Mouse (Mus musculus) liver, postnatal 0 days (tissue): ENCODE results near the gene Spx.

Experiments used
- CTCF ChIP-seq: sonication (generic); IDR thresholded peaks from 2 replicates; pipeline ENCODE4 v1.5.1; 2016; ENCODE audit warnings: antibody characterized with exemption, low read depth
- EP300 ChIP-seq: IDR thresholded peaks from 2 replicates; pipeline ENCODE4 v1.6.1; 2016; ENCODE audit warnings: antibody characterized with exemption, low read depth, mild to moderate bottlenecking

DNA sequence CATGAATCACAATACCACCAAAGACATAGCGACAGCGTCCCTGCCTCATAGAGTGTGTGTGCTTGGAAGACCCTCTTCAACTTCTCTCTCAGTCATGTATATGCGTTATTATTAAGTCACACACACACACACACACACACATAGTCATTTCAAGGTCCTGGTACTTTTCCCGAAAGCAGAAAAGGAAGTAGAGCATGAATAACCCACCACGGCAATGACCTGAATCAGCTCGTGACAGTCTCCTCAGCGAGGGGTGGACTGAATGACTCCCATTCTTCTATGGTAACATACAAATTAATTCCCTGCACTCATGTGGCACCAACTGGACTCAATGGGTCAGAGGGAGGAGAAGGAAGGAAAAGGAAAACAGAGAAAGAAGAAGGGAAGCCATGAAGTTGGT is 11.7 kb downstream of the Spx start:
- TF ChIP-seq CTCF, result no peak
- no peak for TF ChIP-seq EP300
